Mouse (Mus musculus) heart, postnatal 0 days (tissue): ENCODE data around the gene Mta2. TPM values are rescaled to one million over a fixed set of nuclear protein-coding genes. Genes with fewer than 3 reads are reported as not detected.

Experiments
- ATAC-seq: fragments of 200-750 bp; cut with Nextera tagmentation; 2 replicates; pipeline ENCODE4 v1.8.0; 2017; ENCODE audit warnings: low read depth, moderate number of reproducible peaks, moderate library complexity; ENCODE audit not compliant: insufficient read depth
- DNase-seq: peaks from one replicate; pipeline ENCODE4 v3.0.0-alpha.2; 2016; ENCODE audit warnings: low spot score
- H3K27ac ChIP-seq: fragments of 300-500 bp; sonication (generic); 2 replicates; pipeline ENCODE4 v1.5.1; 2014; ENCODE audit warnings: low read depth, mild to moderate bottlenecking
- H3K27me3 ChIP-seq: fragments of 300-500 bp; sonication (generic); 2 replicates; pipeline ENCODE4 v1.6.1; 2014; ENCODE audit warnings: low read length, mixed read lengths; ENCODE audit not compliant: control insufficient read depth, insufficient read depth
- H3K36me3 ChIP-seq: fragments of 300-500 bp; sonication (generic); replicated peaks from 2 replicates; pipeline ENCODE4 v1.6.1; 2014; ENCODE audit warnings: low read length, mixed read lengths; ENCODE audit not compliant: control insufficient read depth, insufficient read depth
- H3K4me1 ChIP-seq: fragments of 300-500 bp; sonication (generic); 2 replicates; pipeline ENCODE4 v1.6.1; 2014; ENCODE audit warnings: antibody characterized with exemption; ENCODE audit not compliant: control insufficient read depth, insufficient read depth
- H3K4me2 ChIP-seq: fragments of 300-500 bp; sonication (generic); 2 replicates; pipeline ENCODE4 v1.6.1; 2014; ENCODE audit warnings: low read depth, mild to moderate bottlenecking, low read length, moderate library complexity
- H3K4me3 ChIP-seq: fragments of 300-500 bp; sonication (generic); 2 replicates; pipeline ENCODE4 v1.5.1; 2014; ENCODE audit warnings: low read depth, low read length
- H3K9ac ChIP-seq: fragments of 300-500 bp; sonication (generic); replicated peaks from 2 replicates; pipeline ENCODE4 v1.6.1; 2014; ENCODE audit warnings: low read depth, low read length, mixed read lengths
- H3K9me3 ChIP-seq: fragments of 300-500 bp; sonication (generic); replicated peaks from 2 replicates; pipeline ENCODE4 v1.6.1; 2016; ENCODE audit warnings: low read length; ENCODE audit not compliant: control insufficient read depth
- CTCF ChIP-seq: IDR thresholded peaks from 2 replicates; pipeline ENCODE4 v1.5.1; 2016; ENCODE audit warnings: antibody characterized with exemption, control low read depth, low read depth
- EP300 ChIP-seq: IDR thresholded peaks from 2 replicates; pipeline ENCODE4 v1.6.1; 2016; ENCODE audit warnings: antibody characterized with exemption, low read depth
- WGBS: fragments of 180-500 bp; shearing (Covaris S2); extraction: QIAGEN DNeasy Blood & Tissue Kit; methylation state at CpG from one replicate; pipeline ENCODE4 v1.1.7; 2014; 5-methylcytosine and 5-hydroxymethylcytosine counted together
- polyA plus RNA-seq: library from polyadenylated mRNA; unstranded; fragments of >200 nt; fragmentation: Nextera tagmentation; extraction: Ambion mirVana; gene quantifications from 2 replicates; pipeline ENCODE4 v1.2.1, GENCODE M21; 2015
- total RNA-seq: library from RNA; depleted of rRNA; stranded (reverse); fragments of >200 nt; gene quantifications from 2 replicates; pipeline ENCODE4 v1.2.3, GENCODE M21; 2014; ENCODE audit warnings: low replicate concordance

Gene Mta2
- total and polyA plus RNA-seq, 2 experiments from 2014 or later: 51.5 to 55.1 TPM

- Histone ChIP-seq H3K4me3 (peak within 1 kb of the TSS; percentile 89), H3K9me3 (no peaks in the 10 kb centered on the region), H3K4me2 (peak within 1 kb of the TSS; percentile 82), H3K27ac (peak within 1 kb of the TSS; percentile 91), H3K36me3 (peaks cover 21% of the 10 kb centered on the region), H3K4me1 (peaks cover 16% of the 10 kb centered on the region), H3K9ac (peak within 1 kb of the TSS; percentile 93), H3K27me3 (no peaks in the 10 kb centered on the region)
- ATAC-seq: peak; percentile 99
- DNase-seq: peak; percentile 97
- under 1% methylated on average over 53 of the region's 53 CpGs for WGBS
- TF ChIP-seq EP300: no peak
- TF ChIP-seq CTCF: 0 out of 2 replicates have a peak, but pooled peaks have one; percentile 10
Observed at GRCm38 (mm10) chr19:8897865-8898495, 43.7 kb upstream of the Mta2 start, which contains the start of gene Ganab. TSS of gene Ganab (plus strand) at chr19:8898071.

- no peak for ATAC-seq
- H3K9ac ChIP-seq: peak overlapping the region; percentile 93
- TF ChIP-seq CTCF (no peak), EP300 (no peak)
- H3K4me1 ChIP-seq: peaks cover 16% of the 10 kb centered on the region
- 6% methylated on average over 13 of the region's 13 CpGs for WGBS
- H3K36me3 ChIP-seq: peaks cover 27% of the 10 kb centered on the region
- DNase-seq: no peak
- no peaks in the 10 kb centered on the region for H3K9me3 ChIP-seq
- peak overlapping the region; percentile 82 for H3K4me2 ChIP-seq
- H3K4me3 ChIP-seq: peak overlapping the region; percentile 89
- no peaks in the 10 kb centered on the region for H3K27me3 ChIP-seq
- peak overlapping the region; percentile 91 for H3K27ac ChIP-seq
Observed at GRCm38 (mm10) chr19:8898576-8898975, 43.1 kb upstream of the Mta2 start.

GRCm38 (mm10) chr19:8899079-8899478 is 42.6 kb upstream of the Mta2 start:
- Histone ChIP-seq H3K36me3 (peaks cover 31% of the 10 kb centered on the region), H3K27ac (no peak overlapping the region), H3K4me2 (peak overlapping the region; percentile 82), H3K4me3 (peak overlapping the region; percentile 89), H3K9me3 (no peaks in the 10 kb centered on the region), H3K4me1 (peaks cover 16% of the 10 kb centered on the region), H3K27me3 (no peaks in the 10 kb centered on the region), H3K9ac (peak overlapping the region; percentile 93)
- DNase-seq (no peak), ATAC-seq (no peak)
- TF ChIP-seq EP300 (no peak), CTCF (no peak)
- 32% methylated on average over 3 of the region's 3 CpGs for WGBS

- H3K27me3 ChIP-seq: no peaks in the 10 kb centered on the region
- H3K27ac ChIP-seq: no peak overlapping the region
- no peak overlapping the region for H3K4me2 ChIP-seq
- TF ChIP-seq CTCF (no peak), EP300 (no peak)
- peaks cover 11% of the 10 kb centered on the region for H3K4me1 ChIP-seq
- ATAC-seq: no peak
- H3K36me3 ChIP-seq: peaks cover 62% of the 10 kb centered on the region
- 91% methylated on average over 5 of the region's 5 CpGs for WGBS
- H3K9me3 ChIP-seq: no peaks in the 10 kb centered on the region
- H3K4me3 ChIP-seq: no peak overlapping the region
- H3K9ac ChIP-seq: no peak overlapping the region
- DNase-seq: no peak
Observed at GRCm38 (mm10) chr19:8903412-8903811, 38.3 kb upstream of the Mta2 start.

GRCm38 (mm10) chr19:8908531-8908930 is 33.1 kb upstream of the Mta2 start:
- Histone ChIP-seq H3K27ac (no peak overlapping the region), H3K36me3 (peaks cover 98% of the 10 kb centered on the region), H3K4me3 (no peak overlapping the region), H3K4me2 (no peak overlapping the region), H3K4me1 (no peaks in the 10 kb centered on the region), H3K9ac (no peak overlapping the region), H3K9me3 (no peaks in the 10 kb centered on the region), H3K27me3 (no peaks in the 10 kb centered on the region)
- TF ChIP-seq CTCF (no peak), EP300 (no peak)
- 92% methylated on average over 6 of the region's 6 CpGs for WGBS
- ATAC-seq: no peak
- no peak for DNase-seq

GRCm38 (mm10) chr19:8911810-8912209 is 29.9 kb upstream of the Mta2 start:
- H3K4me3 ChIP-seq: no peak overlapping the region
- no peak overlapping the region for H3K4me2 ChIP-seq
- no peak for ATAC-seq
- no peak for DNase-seq
- peaks cover 100% of the 10 kb centered on the region for H3K36me3 ChIP-seq
- TF ChIP-seq EP300 (no peak), CTCF (no peak)
- H3K4me1 ChIP-seq: no peaks in the 10 kb centered on the region
- no peak overlapping the region for H3K27ac ChIP-seq
- no peaks in the 10 kb centered on the region for H3K9me3 ChIP-seq
- WGBS: 89% methylated on average over 5 of the region's 5 CpGs
- no peaks in the 10 kb centered on the region for H3K27me3 ChIP-seq
- H3K9ac ChIP-seq: no peak overlapping the region
